18 mouse cellular contexts compared by ENCODE assay signal in the genomic region with DNA sequence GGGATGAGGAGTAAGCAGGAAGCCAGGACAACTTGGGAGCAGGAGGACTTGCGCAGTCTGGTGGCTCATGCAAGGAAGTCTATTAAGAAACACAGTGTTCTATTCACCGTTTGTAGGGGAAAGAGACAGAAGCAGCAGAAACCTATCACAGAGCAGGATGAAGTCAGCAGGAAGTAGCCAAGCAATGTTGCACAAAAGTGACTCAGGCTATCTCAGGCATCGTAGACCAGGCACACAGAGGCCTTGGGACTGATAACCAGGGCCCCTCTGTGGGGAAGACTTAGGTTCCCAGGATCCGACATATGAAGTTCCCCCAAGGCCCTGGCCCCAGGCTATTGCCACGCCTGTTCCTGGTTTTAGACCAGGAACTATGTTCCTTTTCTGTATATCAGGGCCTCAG. TPM values are rescaled to one million over a fixed set of nuclear protein-coding genes. Genes with fewer than 3 reads are reported as not detected.
A peak's percentile ranks its signal among the peaks of the same experiment; 100 is the strongest.
DNase-seq lines count a peak whose midpoint lies in the region; ATAC-seq and TF ChIP-seq lines count a peak whose summit lies in the region.
"Had no signal": no experiment of that assay in that cellular context is flagged by ENCODE, and none has a peak within 500 bp of the region (broad histone marks: within the 10 kb centered on the region; RNA-seq: fewer than 3 reads in every experiment).

No protein-coding gene starts in this region.

- no peak overlapping the region for H3K9ac ChIP-seq in liver, embryonic 11.5 days (ENCODE audit: low read depth, low read length)
- no peak overlapping the region for H3K9ac ChIP-seq in neural tube, embryonic 15.5 days (replicated peaks)
- H3K9ac ChIP-seq: heart, embryonic 15.5 days; hindbrain, embryonic 13.5 days; lung, embryonic 14.5 days had no signal

- H3K4me3 ChIP-seq in bone marrow, adult 2 months (replicated peaks; ENCODE audit: control insufficient read depth, low read depth, low read length) = no peak overlapping the region
- H3K4me3 ChIP-seq in liver, embryonic 11.5 days (ENCODE audit: low read depth, low read length) = no peak overlapping the region
- no peak overlapping the region for H3K4me3 ChIP-seq in neural tube, embryonic 15.5 days (replicated peaks)
- H3K4me3 ChIP-seq: heart, embryonic 15.5 days; hindbrain, embryonic 13.5 days had no signal

- H3K36me3 ChIP-seq in liver, embryonic 11.5 days (ENCODE audit: control insufficient read depth, insufficient read depth, low read length) = no peaks in the 10 kb centered on the region
- no peaks in the 10 kb centered on the region for H3K36me3 ChIP-seq in neural tube, embryonic 15.5 days
- H3K36me3 ChIP-seq: heart, embryonic 15.5 days; hindbrain, embryonic 13.5 days had no signal

- peak; percentile 20 for ATAC-seq in CD4-positive, CD25-positive, alpha-beta regulatory T cell, adult 4 months
- ATAC-seq in liver, embryonic 11.5 days (replicated peaks; ENCODE audit: low FRiP score) = peak; percentile 61; the same call in 1 of the 2 replicates
- ATAC-seq in megakaryocyte progenitor cell, adult 5-6 weeks (replicated peaks; ENCODE audit: poor library complexity) = peak; percentile 76
- no peak for ATAC-seq in neural tube, embryonic 15.5 days (ENCODE audit: low FRiP score)
- ATAC-seq: activated CD4-positive, CD25-positive, alpha-beta regulatory T cell, adult 4 months had no signal

- no peak for TF ChIP-seq POLR2A in bone marrow, adult 2 months (IDR thresholded peaks at IDR 0.05; ENCODE audit: borderline replicate concordance, control insufficient read depth, low read depth, low read length)

- no peak overlapping the region for H3K4me2 ChIP-seq in liver, embryonic 11.5 days
- H3K4me2 ChIP-seq in neural tube, embryonic 15.5 days = no peak overlapping the region
- H3K4me2 ChIP-seq: heart, embryonic 15.5 days; hindbrain, embryonic 13.5 days; lung, embryonic 14.5 days had no signal

- H3K27ac ChIP-seq in bone marrow, adult 2 months (ENCODE audit: control insufficient read depth, insufficient read depth, low read depth, low read length, poor library complexity) = peak overlapping the region; percentile 89
- H3K27ac ChIP-seq in liver, embryonic 11.5 days (ENCODE audit: low read depth, low read length) = no peak overlapping the region; the same call in 1 of the 2 replicates
- H3K27ac ChIP-seq in neural tube, embryonic 15.5 days (replicated peaks) = no peak overlapping the region
- H3K27ac ChIP-seq: heart, embryonic 15.5 days; hindbrain, embryonic 13.5 days had no signal

- no peaks in the 10 kb centered on the region for H3K9me3 ChIP-seq in liver, embryonic 11.5 days (ENCODE audit: control insufficient read depth, low read length)
- no peaks in the 10 kb centered on the region for H3K9me3 ChIP-seq in neural tube, embryonic 15.5 days (replicated peaks)
- H3K9me3 ChIP-seq: heart, embryonic 15.5 days; hindbrain, embryonic 13.5 days had no signal

- WGBS in bone marrow, adult 2 months = 23% methylated on average over 5 of the region's 5 CpGs
- WGBS in liver, embryonic 11.5 days = 44% methylated on average over 5 of the region's 5 CpGs
- WGBS in neural tube, embryonic 15.5 days = 90% methylated on average over 5 of the region's 5 CpGs

- no peaks in the 10 kb centered on the region for H3K27me3 ChIP-seq in liver, embryonic 11.5 days (replicated peaks; ENCODE audit: control insufficient read depth, insufficient read depth, low read length)
- H3K27me3 ChIP-seq in neural tube, embryonic 15.5 days (replicated peaks) = no peaks in the 10 kb centered on the region
- H3K27me3 ChIP-seq: CH12.LX; heart, embryonic 15.5 days; hindbrain, embryonic 13.5 days had no signal

- no peak for DNase-seq in liver, embryonic 11.5 days (ENCODE audit: low spot score)
- DNase-seq in spleen, postnatal 10 days (ENCODE audit: low spot score in 2 of 2) = no peak
- no peak for DNase-seq in gastrocnemius, postnatal 10 days
- DNase-seq: cerebellum, adult 11 months; cerebellum, postnatal 36 days; kidney, adult 2 months; kidney, postnatal 36 days; lung, embryonic 14.5 days; midbrain, embryonic 14.5 days; thymus, adult 2 months had no signal

- no peak for TF ChIP-seq CTCF in bone marrow, adult 2 months (IDR thresholded peaks at IDR 0.05; ENCODE audit: control insufficient read depth, insufficient read depth, low read length)

- H3K4me1 ChIP-seq in bone marrow, adult 2 months (ENCODE audit: control insufficient read depth, insufficient read depth, low read length) = peaks cover 6% of the 10 kb centered on the region
- peaks cover 4% of the 10 kb centered on the region; the same call in 1 of the 2 replicates for H3K4me1 ChIP-seq in liver, embryonic 11.5 days (replicated peaks; ENCODE audit: control insufficient read depth, insufficient read depth, low read length)
- H3K4me1 ChIP-seq in neural tube, embryonic 15.5 days = no peaks in the 10 kb centered on the region
- H3K4me1 ChIP-seq: heart, embryonic 15.5 days; hindbrain, embryonic 13.5 days had no signal

RNA-seq across cellular contexts. Expression of a gene that starts 9.6 kb away (rescaled TPM):
- 10 to 100 TPM; 21.0 to 24.4 TPM for polyA plus RNA-seq in CD4-positive, CD25-positive, alpha-beta regulatory T cell, adult 4 months (2017; shearing (Covaris generic))
- 6.5 and 23.0 TPM in 2 replicates for polyA plus RNA-seq in bone marrow, adult 2 months (2011; ENCODE audit: insufficient read depth, insufficient read length, low replicate concordance, missing spikeins)
- polyA plus RNA-seq in liver, embryonic 11.5 days (2014; fragmentation: Nextera tagmentation; extraction: Ambion mirVana) = 8.1 and 8.3 TPM in 2 replicates
- 93.7 and 123 TPM in 2 replicates for total RNA-seq in megakaryocyte progenitor cell, adult 5-6 weeks (2015)
- total RNA-seq in megakaryocyte progenitor cell, adult 5-6 weeks (2017) = 119 TPM in 2 replicates
- 25.0 and 29.8 TPM in 2 replicates for polyA plus RNA-seq in neural tube, embryonic 15.5 days (2015; fragmentation: Nextera tagmentation; extraction: Ambion mirVana)
- total RNA-seq in gastrocnemius, postnatal 10 days (2021) = 10 to 100 TPM; 16.6 to 20.2 TPM

RNA-seq across cellular contexts. Expression of a gene that starts 51.4 kb away (rescaled TPM):
- polyA plus RNA-seq in CD4-positive, CD25-positive, alpha-beta regulatory T cell, adult 4 months (2017; shearing (Covaris generic)) = 10 to 100 TPM; 54.9 to 91.3 TPM
- polyA plus RNA-seq in bone marrow, adult 2 months (2011; ENCODE audit: insufficient read depth, insufficient read length, low replicate concordance, missing spikeins) = 0.79 and 3.9 TPM in 2 replicates
- polyA plus RNA-seq in liver, embryonic 11.5 days (2014; fragmentation: Nextera tagmentation; extraction: Ambion mirVana) = 14.9 and 16.8 TPM in 2 replicates
- total RNA-seq in megakaryocyte progenitor cell, adult 5-6 weeks (2015) = 16.9 and 18.0 TPM in 2 replicates
- 11.4 and 16.3 TPM in 2 replicates for total RNA-seq in megakaryocyte progenitor cell, adult 5-6 weeks (2017)
- 16.4 and 17.2 TPM in 2 replicates for polyA plus RNA-seq in neural tube, embryonic 15.5 days (2015; fragmentation: Nextera tagmentation; extraction: Ambion mirVana)
- 10 to 100 TPM; 11.4 to 16.1 TPM for total RNA-seq in gastrocnemius, postnatal 10 days (2021)
